Mouse (Mus musculus): ENCODE measurements around the gene Tmem95. TPM values are rescaled to one million over a fixed set of nuclear protein-coding genes. Genes with fewer than 3 reads are reported as not detected.
"Not testable (repeated sequence)": the region's sequence is repeated elsewhere in the genome, so short reads cannot be mapped to it uniquely, and the experiment has no call there.

Tmem95 gene
- polyA plus RNA-seq, 1 experiment: not detected

DNA sequence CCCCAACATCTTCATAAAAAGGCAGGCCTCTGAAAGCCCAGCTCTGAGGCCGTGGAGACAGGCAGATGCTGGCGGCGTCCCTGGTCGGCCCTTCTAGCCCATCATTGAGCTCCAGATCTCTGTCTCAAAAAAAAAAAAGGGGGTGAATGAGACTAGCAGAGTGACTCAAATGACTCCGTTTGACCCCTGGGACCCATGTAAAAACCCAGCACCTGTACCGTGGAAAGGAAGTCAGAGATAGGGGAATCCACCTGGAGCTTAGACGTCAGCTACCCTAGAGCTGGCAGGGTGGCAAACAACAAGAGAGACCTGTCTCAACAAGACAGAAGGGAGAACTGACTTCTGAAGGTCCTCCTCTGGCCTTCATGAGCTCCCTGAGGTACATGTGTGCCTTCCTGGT, 6.0 kb downstream of the Tmem95 start:
- H3K9ac ChIP-seq (ENCODE audit: low read depth, poor library complexity, severe bottlenecking): no peak overlapping the region
- no peak overlapping the region for H3K4me3 ChIP-seq (ENCODE audit: low read depth, low read length)
- no peaks in the 10 kb centered on the region for H3K27me3 ChIP-seq (ENCODE audit: control insufficient read depth, insufficient read depth, low read length, poor library complexity, severe bottlenecking)
- no peak overlapping the region for H3K27ac ChIP-seq (ENCODE audit: insufficient read depth, low read length)
- no peaks in the 10 kb centered on the region for H3K9me3 ChIP-seq (replicated peaks; ENCODE audit: control insufficient read depth, insufficient read depth, low read length, poor library complexity, severe bottlenecking)
- H3K36me3 ChIP-seq (ENCODE audit: control insufficient read depth, insufficient read depth, low read length, poor library complexity, severe bottlenecking): no peaks in the 10 kb centered on the region
- no peaks in the 10 kb centered on the region for H3K4me1 ChIP-seq (ENCODE audit: control insufficient read depth, insufficient read depth, low read length)
- TF ChIP-seq POLR2A (IDR thresholded peaks at IDR 0.05; ENCODE audit: insufficient read depth, low read length) (no peak), EP300 (IDR thresholded peaks at IDR 0.05; ENCODE audit: insufficient read depth, low read depth, low read length) (no peak), CTCF (IDR thresholded peaks at IDR 0.05; ENCODE audit: low read depth, low read length) (no peak)

- no peaks in the 10 kb centered on the region for H3K9me3 ChIP-seq (replicated peaks; ENCODE audit: control insufficient read depth, insufficient read depth, low read length, poor library complexity, severe bottlenecking)
- no peaks in the 10 kb centered on the region for H3K4me1 ChIP-seq (ENCODE audit: control insufficient read depth, insufficient read depth, low read length)
- H3K9ac ChIP-seq (ENCODE audit: low read depth, poor library complexity, severe bottlenecking): no peak overlapping the region
- H3K27me3 ChIP-seq (ENCODE audit: control insufficient read depth, insufficient read depth, low read length, poor library complexity, severe bottlenecking): no peaks in the 10 kb centered on the region
- H3K4me3 ChIP-seq (ENCODE audit: low read depth, low read length): no peak overlapping the region
- TF ChIP-seq EP300 (IDR thresholded peaks at IDR 0.05; ENCODE audit: insufficient read depth, low read depth, low read length): no peak
- no peak for TF ChIP-seq POLR2A (IDR thresholded peaks at IDR 0.05; ENCODE audit: insufficient read depth, low read length)
- no peak for TF ChIP-seq CTCF (IDR thresholded peaks at IDR 0.05; ENCODE audit: low read depth, low read length)
- no peaks in the 10 kb centered on the region for H3K36me3 ChIP-seq (ENCODE audit: control insufficient read depth, insufficient read depth, low read length, poor library complexity, severe bottlenecking)
- no peak overlapping the region for H3K27ac ChIP-seq (ENCODE audit: insufficient read depth, low read length)
Measured at GRCm38 (mm10) chr11:69870289-69871069, 7.3 kb downstream of the Tmem95 start.

DNA sequence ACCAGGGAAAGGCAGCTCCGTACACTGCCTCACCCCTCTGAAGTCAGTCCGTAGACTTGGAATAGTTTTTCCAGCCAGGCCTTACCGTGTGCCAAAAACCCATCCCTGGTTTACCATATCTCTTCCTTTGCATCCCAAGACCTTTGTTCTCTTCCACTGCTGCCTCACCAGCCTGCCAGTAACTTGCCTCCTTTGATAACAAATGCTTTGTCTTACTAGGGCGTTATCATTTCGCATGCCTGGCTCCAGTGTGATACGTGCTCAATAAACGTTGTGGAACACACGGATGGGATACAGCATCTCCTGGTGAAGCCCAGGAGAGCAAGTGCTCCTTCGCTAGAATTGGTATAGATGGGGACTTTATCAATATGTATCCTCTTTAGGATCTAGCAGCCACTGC, 10.5 kb downstream of the Tmem95 start:
- no peak overlapping the region for H3K4me3 ChIP-seq (ENCODE audit: low read depth, low read length)
- H3K36me3 ChIP-seq (ENCODE audit: control insufficient read depth, insufficient read depth, low read length, poor library complexity, severe bottlenecking): no peaks in the 10 kb centered on the region
- TF ChIP-seq POLR2A (IDR thresholded peaks at IDR 0.05; ENCODE audit: insufficient read depth, low read length): no peak
- TF ChIP-seq CTCF (IDR thresholded peaks at IDR 0.05; ENCODE audit: low read depth, low read length): no peak
- no peak overlapping the region for H3K27ac ChIP-seq (ENCODE audit: insufficient read depth, low read length)
- H3K9me3 ChIP-seq (replicated peaks; ENCODE audit: control insufficient read depth, insufficient read depth, low read length, poor library complexity, severe bottlenecking): no peaks in the 10 kb centered on the region
- no peaks in the 10 kb centered on the region for H3K27me3 ChIP-seq (ENCODE audit: control insufficient read depth, insufficient read depth, low read length, poor library complexity, severe bottlenecking)
- no peaks in the 10 kb centered on the region for H3K4me1 ChIP-seq (ENCODE audit: control insufficient read depth, insufficient read depth, low read length)
- H3K9ac ChIP-seq (ENCODE audit: low read depth, poor library complexity, severe bottlenecking): no peak overlapping the region

GRCm38 (mm10) chr11:69865561-69865960, 12.3 kb downstream of the Tmem95 start:
- H3K4me1 ChIP-seq (ENCODE audit: control insufficient read depth, insufficient read depth, low read length): no peaks in the 10 kb centered on the region
- TF ChIP-seq CTCF (IDR thresholded peaks at IDR 0.05; ENCODE audit: low read depth, low read length) (no peak), POLR2A (IDR thresholded peaks at IDR 0.05; ENCODE audit: insufficient read depth, low read length) (no peak), EP300 (IDR thresholded peaks at IDR 0.05; ENCODE audit: insufficient read depth, low read depth, low read length) (no peak)
- no peaks in the 10 kb centered on the region for H3K27me3 ChIP-seq (ENCODE audit: control insufficient read depth, insufficient read depth, low read length, poor library complexity, severe bottlenecking)
- H3K27ac ChIP-seq (ENCODE audit: insufficient read depth, low read length): no peak overlapping the region
- no peaks in the 10 kb centered on the region for H3K36me3 ChIP-seq (ENCODE audit: control insufficient read depth, insufficient read depth, low read length, poor library complexity, severe bottlenecking)
- no peak overlapping the region for H3K9ac ChIP-seq (ENCODE audit: low read depth, poor library complexity, severe bottlenecking)
- H3K9me3 ChIP-seq (replicated peaks; ENCODE audit: control insufficient read depth, insufficient read depth, low read length, poor library complexity, severe bottlenecking): no peaks in the 10 kb centered on the region
- no peak overlapping the region for H3K4me3 ChIP-seq (ENCODE audit: low read depth, low read length)

DNA sequence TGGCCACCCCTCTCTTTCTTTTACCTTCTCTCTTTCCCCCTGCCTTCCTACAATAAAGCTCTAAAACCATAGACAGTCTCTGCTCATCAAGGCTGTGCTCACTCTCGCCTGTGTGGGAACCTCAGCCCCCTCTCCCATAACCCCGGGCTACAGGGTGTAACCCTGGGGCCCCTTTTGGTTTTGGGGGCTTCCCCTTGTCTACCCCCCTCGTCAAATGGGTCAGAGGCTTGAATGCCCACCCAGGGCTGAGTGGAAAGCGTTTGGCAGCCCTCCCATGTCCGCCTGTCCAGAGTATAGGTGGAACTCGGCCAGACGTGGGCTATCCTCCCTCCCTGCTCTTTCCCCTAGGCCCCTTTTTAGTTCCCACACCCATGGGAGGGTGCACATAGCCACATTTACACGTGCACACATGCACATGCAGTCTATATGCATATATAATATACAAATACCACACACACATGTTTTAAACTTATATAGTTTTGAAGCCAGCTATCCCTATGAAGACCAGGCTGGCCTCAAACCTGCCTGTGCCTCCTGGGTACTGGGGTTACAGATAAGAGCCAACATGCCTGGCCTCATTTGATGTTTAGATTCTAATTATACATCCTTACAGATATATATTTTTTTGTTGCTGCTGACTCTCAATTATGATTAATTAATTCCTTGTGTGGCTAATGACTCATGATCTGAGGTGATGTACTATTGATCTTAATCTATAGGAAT, 13.5 kb downstream of the Tmem95 start:
- Histone ChIP-seq H3K27me3 (ENCODE audit: control insufficient read depth, insufficient read depth, low read length, poor library complexity, severe bottlenecking) (no peaks in the 10 kb centered on the region), H3K4me3 (ENCODE audit: low read depth, low read length) (no peak overlapping the region), H3K9me3 (replicated peaks; ENCODE audit: control insufficient read depth, insufficient read depth, low read length, poor library complexity, severe bottlenecking) (no peaks in the 10 kb centered on the region), H3K36me3 (ENCODE audit: control insufficient read depth, insufficient read depth, low read length, poor library complexity, severe bottlenecking) (no peaks in the 10 kb centered on the region), H3K9ac (ENCODE audit: low read depth, poor library complexity, severe bottlenecking) (no peak overlapping the region), H3K27ac (ENCODE audit: insufficient read depth, low read length) (no peak overlapping the region), H3K4me1 (ENCODE audit: control insufficient read depth, insufficient read depth, low read length) (no peaks in the 10 kb centered on the region)
- TF ChIP-seq EP300 (IDR thresholded peaks at IDR 0.05; ENCODE audit: insufficient read depth, low read depth, low read length): no peak
- TF ChIP-seq CTCF (IDR thresholded peaks at IDR 0.05; ENCODE audit: low read depth, low read length): no peak
- TF ChIP-seq POLR2A (IDR thresholded peaks at IDR 0.05; ENCODE audit: insufficient read depth, low read length): no peak

GRCm38 (mm10) chr11:69863729-69864128, 14.1 kb downstream of the Tmem95 start:
- H3K4me3 ChIP-seq (ENCODE audit: low read depth, low read length); H3K36me3 ChIP-seq (ENCODE audit: control insufficient read depth, insufficient read depth, low read length, poor library complexity, severe bottlenecking); H3K27me3 ChIP-seq (ENCODE audit: control insufficient read depth, insufficient read depth, low read length, poor library complexity, severe bottlenecking); H3K27ac ChIP-seq (ENCODE audit: insufficient read depth, low read length); H3K4me1 ChIP-seq (ENCODE audit: control insufficient read depth, insufficient read depth, low read length); H3K9ac ChIP-seq (ENCODE audit: low read depth, poor library complexity, severe bottlenecking); H3K9me3 ChIP-seq (replicated peaks; ENCODE audit: control insufficient read depth, insufficient read depth, low read length, poor library complexity, severe bottlenecking): not testable (repeated sequence)

Data from ES-Bruce4 (cell line).